Mouse (Mus musculus) hindbrain, embryonic 10.5 days (tissue): Measurements from ENCODE around the gene Cd47. TPM values are rescaled to one million over a fixed set of nuclear protein-coding genes. Genes with fewer than 3 reads are reported as not detected.
A peak's percentile ranks its signal among the peaks of the same experiment; 100 is the strongest.

Experiments used
- DNase-seq: peaks from one replicate; pipeline ENCODE4 v3.0.0-alpha.2; 2017; ENCODE audit warnings: low spot score
- H3K27ac ChIP-seq: fragments of 300-500 bp; sonication (generic); 2 replicates; pipeline ENCODE4 v1.5.1; 2016; ENCODE audit warnings: mild to moderate bottlenecking, moderate library complexity
- H3K27me3 ChIP-seq: fragments of 300-500 bp; sonication (generic); 2 replicates; pipeline ENCODE4 v1.6.1; 2016; ENCODE audit warnings: mild to moderate bottlenecking; ENCODE audit not compliant: poor library complexity, insufficient read depth, severe bottlenecking
- H3K36me3 ChIP-seq: fragments of 300-500 bp; sonication (generic); 2 replicates; pipeline ENCODE4 v1.6.1; 2016; ENCODE audit warnings: mild to moderate bottlenecking, moderate library complexity
- H3K4me1 ChIP-seq: fragments of 300-500 bp; sonication (generic); replicated peaks from 2 replicates; pipeline ENCODE4 v1.6.1; 2016; ENCODE audit warnings: mild to moderate bottlenecking
- H3K4me3 ChIP-seq: fragments of 300-500 bp; sonication (generic); 2 replicates; pipeline ENCODE4 v1.5.1; 2016; ENCODE audit warnings: mild to moderate bottlenecking, moderate library complexity
- H3K9me3 ChIP-seq: fragments of 300-500 bp; sonication (generic); 2 replicates; pipeline ENCODE4 v1.6.1; 2016; ENCODE audit warnings: mild to moderate bottlenecking, moderate library complexity
- WGBS: fragments of 180-500 bp; shearing (Covaris S2); methylation state at CpG from one replicate; pipeline ENCODE4 v1.1.7; 2016; 5-methylcytosine and 5-hydroxymethylcytosine counted together
- polyA plus RNA-seq: library from polyadenylated mRNA; unstranded; fragments of >200 nt; fragmentation: Nextera tagmentation; extraction: Ambion mirVana; gene quantifications from 2 replicates; pipeline ENCODE4 v1.2.1, GENCODE M21; 2016

Gene Cd47
- polyA plus RNA-seq, 1 experiment from 2014 or later = 44.1 TPM

DNA sequence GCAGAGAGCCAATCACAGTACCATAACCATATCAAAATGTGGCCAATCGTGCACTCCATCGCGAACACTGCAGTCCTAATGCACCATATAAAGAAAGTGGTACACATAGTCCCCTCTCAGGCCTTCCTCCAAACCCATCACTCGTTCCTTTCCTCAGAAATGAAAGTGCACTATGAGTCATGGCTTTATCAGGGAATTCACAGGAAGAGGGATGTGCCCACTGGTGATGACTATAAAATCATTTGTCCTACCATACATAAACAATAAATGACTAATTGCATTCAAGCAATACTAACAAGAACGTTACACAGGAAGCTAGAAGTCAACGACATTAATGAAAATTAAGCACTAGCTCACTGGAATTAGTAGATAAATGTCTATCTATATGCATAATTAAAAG is 121.3 kb downstream of the Cd47 start:
- Histone ChIP-seq H3K36me3 (no peaks in the 10 kb centered on the region), H3K4me3 (no peak overlapping the region), H3K27ac (no peak overlapping the region), H3K4me1 (no peaks in the 10 kb centered on the region), H3K9me3 (no peaks in the 10 kb centered on the region), H3K27me3 (no peaks in the 10 kb centered on the region)
- no peak for DNase-seq
- 91% methylated on average over 6 of the region's 6 CpGs for WGBS

DNA sequence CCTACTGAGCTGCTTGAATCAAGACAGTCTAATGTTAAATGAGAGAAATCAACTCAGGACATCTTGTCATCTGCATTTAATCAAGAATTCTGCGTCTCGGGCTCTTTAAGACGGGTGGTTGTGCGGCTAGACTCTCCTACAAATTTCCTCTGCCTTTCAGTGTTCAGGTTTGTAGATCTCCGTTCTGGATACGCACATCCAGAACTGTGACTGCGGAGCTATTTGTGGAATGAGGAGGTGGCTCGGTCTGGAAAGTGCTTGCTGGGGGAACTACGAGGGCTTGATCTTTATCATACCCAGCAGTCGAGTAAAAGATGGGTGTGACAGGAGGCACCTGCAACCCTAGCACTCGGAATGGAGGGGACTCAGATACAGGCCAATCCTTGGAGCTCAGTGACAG is 121.8 kb downstream of the Cd47 start:
- H3K9me3 ChIP-seq = no peaks in the 10 kb centered on the region
- H3K27me3 ChIP-seq = no peaks in the 10 kb centered on the region
- DNase-seq = no peak
- H3K4me1 ChIP-seq = no peaks in the 10 kb centered on the region
- WGBS = 90% methylated on average over 11 of the region's 11 CpGs
- no peak overlapping the region for H3K27ac ChIP-seq
- H3K4me3 ChIP-seq = no peak overlapping the region
- no peaks in the 10 kb centered on the region for H3K36me3 ChIP-seq

DNA sequence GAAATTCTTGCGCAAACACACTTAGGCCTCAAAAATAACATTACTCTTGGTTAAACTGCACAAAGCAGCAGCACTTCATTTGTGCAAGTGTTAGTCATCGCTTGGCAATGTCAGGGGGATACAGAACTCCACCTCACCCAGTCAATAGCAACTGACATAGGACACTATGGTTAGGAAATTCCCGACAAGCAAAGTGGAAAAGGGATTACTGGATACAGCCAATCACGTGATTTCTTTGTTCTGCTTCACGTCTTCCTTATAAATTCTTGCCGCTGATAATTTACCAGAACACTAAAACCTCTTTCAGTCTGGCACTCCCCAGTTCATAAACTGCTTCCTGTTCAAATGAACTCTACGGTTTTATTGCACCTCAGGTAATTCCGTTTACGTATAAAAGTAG is 123.4 kb downstream of the Cd47 start:
- 89% methylated on average over 9 of the region's 9 CpGs for WGBS
- Histone ChIP-seq H3K27ac (no peak overlapping the region), H3K27me3 (no peaks in the 10 kb centered on the region), H3K9me3 (no peaks in the 10 kb centered on the region), H3K36me3 (no peaks in the 10 kb centered on the region), H3K4me3 (no peak overlapping the region), H3K4me1 (no peaks in the 10 kb centered on the region)
- no peak for DNase-seq

DNA sequence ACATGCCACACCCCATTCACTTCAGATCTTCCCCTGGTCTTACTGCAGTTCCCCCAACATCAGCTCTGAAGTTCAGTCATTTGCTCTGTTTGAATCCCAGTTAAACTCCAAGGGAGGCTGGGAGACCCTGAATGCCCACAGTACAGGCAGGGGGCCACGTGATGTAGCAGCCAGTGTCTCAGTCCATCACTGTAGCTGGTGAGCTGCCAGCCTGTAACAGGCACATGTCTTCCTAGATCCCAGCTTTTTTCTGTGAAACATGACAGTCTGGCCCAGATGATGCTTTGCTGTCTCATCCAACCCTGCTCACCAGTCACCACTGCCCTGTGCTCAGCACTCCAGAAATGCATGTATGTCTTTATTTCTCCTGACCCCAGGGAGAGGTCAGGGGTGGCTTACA is 124.6 kb downstream of the Cd47 start:
- no peaks in the 10 kb centered on the region for H3K4me1 ChIP-seq
- 92% methylated on average over 1 of the region's 1 CpGs for WGBS
- no peaks in the 10 kb centered on the region for H3K9me3 ChIP-seq
- no peak overlapping the region for H3K4me3 ChIP-seq
- no peaks in the 10 kb centered on the region for H3K36me3 ChIP-seq
- H3K27ac ChIP-seq = no peak overlapping the region
- DNase-seq = no peak
- H3K27me3 ChIP-seq = no peaks in the 10 kb centered on the region

DNA sequence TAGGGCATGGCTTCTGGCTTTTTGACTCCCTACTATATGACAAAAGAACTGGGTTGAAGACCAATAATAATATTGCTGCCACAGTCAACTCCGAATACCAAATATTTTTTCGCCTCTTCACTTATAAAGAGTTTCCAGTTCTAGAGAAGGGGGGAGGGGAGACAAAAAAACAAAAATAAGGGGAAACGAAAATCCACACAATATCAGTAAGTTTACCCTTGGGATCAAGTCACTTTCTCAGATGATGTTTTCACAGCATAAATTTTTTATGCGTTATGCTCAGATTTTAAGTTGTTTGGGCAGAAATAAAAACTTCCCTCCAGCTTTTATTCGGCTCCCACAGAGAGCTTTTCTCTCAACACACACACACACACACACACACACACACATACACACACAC is 132.9 kb downstream of the Cd47 start:
- no peak overlapping the region for H3K4me3 ChIP-seq
- 78% methylated on average over 5 of the region's 5 CpGs for WGBS
- no peaks in the 10 kb centered on the region for H3K9me3 ChIP-seq
- H3K36me3 ChIP-seq = no peaks in the 10 kb centered on the region
- peaks cover 18% of the 10 kb centered on the region for H3K4me1 ChIP-seq
- no peak overlapping the region for H3K27ac ChIP-seq
- DNase-seq = no peak
- H3K27me3 ChIP-seq = no peaks in the 10 kb centered on the region

DNA sequence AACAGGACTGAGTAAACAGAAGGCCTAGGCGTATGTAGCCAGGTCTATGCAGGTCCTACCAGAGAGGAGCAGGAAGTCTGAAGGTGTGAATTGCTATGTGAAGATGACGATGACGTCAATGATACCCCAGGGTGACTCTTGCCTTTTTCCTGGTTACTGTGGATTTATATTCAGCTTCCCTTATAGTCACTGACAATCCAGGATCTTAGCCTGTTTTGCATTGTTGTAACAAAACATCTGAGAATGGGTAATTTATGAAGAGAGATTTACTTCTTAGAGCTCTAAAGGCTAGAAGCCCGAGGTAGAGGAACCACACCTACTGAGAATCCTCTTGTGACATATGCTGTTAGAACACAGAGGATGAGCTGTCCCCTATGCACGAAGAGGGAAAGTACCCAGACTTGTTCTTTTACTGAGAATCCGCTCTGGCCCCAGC is 135.7 kb downstream of the Cd47 start:
- Histone ChIP-seq H3K9me3 (no peaks in the 10 kb centered on the region), H3K27me3 (no peaks in the 10 kb centered on the region), H3K4me3 (no peak overlapping the region), H3K4me1 (peaks cover 18% of the 10 kb centered on the region), H3K36me3 (no peaks in the 10 kb centered on the region), H3K27ac (no peak overlapping the region)
- DNase-seq = no peak
- WGBS = 86% methylated on average over 6 of the region's 6 CpGs

DNA sequence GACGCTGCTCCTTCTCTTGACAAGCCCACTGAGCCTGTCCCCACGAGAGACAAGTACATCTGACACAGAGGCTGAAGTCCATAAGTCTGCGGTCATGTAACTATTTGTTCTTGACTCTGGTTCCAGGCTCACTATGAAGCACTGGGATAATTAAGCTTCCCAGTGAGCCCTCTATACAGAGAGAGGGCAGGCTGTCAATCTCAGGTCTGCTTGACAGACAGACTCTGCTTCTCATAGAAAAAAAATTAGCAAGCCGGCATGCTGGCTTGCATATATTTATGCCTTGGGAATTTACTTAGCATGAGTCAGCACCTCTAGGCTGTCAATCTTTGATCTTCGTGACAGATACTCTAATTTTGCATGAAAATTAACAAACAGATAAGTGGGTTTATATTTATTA is 136.5 kb downstream of the Cd47 start:
- Histone ChIP-seq H3K27me3 (no peaks in the 10 kb centered on the region), H3K27ac (no peak overlapping the region), H3K4me1 (peaks cover 18% of the 10 kb centered on the region), H3K9me3 (no peaks in the 10 kb centered on the region), H3K36me3 (no peaks in the 10 kb centered on the region), H3K4me3 (no peak overlapping the region)
- 46% methylated on average over 5 of the region's 5 CpGs for WGBS
- no peak for DNase-seq

DNA sequence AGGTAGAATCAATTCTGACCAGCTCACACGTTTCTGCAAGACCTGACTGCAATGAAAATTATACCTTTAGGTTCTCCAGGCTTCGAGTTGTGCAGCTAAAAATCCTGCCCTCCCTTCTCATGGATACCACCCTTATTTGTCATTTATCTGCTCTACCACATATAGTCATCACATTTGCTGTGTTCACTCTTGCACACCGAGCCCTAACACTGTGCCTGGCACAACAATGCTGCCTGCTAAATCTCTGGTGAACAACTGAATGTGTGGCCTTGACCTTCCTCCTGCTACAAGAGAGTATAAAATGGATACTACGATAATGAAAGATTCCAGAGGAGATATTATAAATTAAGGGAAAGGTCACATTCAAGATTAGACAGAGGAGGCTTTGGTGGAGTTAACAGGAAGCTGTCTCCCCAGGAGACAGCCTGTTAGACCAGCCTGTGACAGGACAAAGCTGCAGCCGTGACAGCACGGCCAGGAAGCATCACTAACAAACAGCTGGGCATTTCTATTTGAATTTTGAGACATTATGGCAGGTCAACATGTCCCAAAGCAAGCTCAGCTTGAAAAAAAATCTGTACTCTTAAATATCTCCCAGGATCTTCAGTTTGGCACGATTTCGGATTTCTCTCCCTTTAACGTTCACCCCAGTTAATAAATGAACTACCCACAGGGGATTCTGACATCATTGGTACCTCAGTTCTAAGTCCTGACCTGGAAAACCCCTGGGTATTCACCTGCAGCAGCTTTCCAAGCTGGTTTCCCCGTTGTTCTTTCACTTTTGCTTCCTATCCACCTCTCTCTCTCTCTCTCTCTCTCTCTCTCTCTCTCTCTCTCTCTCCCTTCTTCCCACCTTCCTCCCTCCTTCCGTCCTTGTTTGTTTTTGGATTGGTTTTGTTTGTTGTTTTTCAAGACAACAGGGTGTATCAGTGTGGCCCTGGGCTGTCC is 137.2 kb downstream of the Cd47 start:
- DNase-seq = no peak
- 56% methylated on average over 11 of the region's 11 CpGs for WGBS

DNA sequence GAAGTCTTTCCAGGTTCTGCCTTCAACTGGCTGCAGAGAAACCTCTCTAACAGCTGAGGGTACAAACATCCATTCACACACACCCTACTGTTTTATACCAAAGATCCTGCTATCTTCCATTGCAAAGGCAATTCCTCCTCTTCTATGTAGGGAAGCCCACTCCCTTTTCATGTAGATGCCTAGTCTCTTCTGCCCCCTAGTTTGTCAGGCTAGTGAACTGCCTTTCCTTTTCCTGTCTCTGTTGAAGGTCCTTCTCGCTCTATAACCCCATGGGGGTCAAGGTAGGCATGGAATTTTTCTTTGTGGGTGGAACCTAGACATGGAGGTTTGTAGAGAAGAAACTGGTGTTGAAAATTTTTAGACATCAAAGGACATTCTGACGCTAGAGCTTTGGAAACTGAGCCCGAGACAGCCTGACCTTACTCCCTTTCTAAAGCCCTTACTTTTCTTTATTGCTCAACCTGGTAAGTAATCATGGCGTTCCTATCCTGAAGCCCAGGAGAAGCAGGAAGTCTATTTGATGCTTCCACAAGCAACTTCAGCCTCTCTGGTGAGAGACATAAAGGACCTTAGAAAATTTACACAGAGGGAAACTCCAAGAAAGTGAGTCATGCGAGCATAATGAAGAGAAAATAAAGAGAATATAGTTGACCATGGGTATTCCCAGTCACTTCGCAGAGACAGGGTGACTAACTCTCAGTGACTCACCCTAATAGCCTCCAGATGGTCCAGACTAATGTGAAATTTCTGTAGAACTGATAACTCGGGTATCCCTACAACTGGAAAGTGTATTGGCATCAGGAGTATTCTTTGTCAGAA is 138.4 kb downstream of the Cd47 start:
- WGBS = 79% methylated on average over 7 of the region's 7 CpGs

More for the DNA sequence above, 137.2 kb downstream of the Cd47 start:
- Histone ChIP-seq H3K4me3 (no peak overlapping the region), H3K9me3 (no peaks in the 10 kb centered on the region), H3K36me3 (no peaks in the 10 kb centered on the region), H3K27ac (0 out of 2 replicates have a peak overlapping the region, but pooled peaks have one; percentile 29), H3K4me1 (peaks cover 18% of the 10 kb centered on the region), H3K27me3 (no peaks in the 10 kb centered on the region)

DNA sequence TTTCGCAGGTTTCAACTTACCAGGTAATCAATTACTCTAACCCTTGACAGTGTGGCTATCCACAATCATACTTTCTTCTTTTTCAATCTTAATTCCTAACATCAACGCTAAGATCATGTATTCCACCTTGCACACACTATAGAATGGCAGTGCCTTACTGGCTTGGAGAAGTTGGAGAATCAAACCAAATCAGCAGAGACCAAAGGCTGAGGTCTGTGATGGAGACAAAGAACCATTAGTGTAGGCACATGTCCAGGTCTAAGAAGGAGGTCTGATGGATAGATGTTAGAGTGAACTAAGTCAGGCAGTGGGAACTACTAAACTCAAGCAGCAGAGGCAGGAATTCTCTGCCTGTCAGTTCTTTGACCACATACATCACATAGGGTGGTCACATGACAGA is 139.0 kb downstream of the Cd47 start:
- 89% methylated on average over 2 of the region's 2 CpGs for WGBS
- Histone ChIP-seq H3K27ac (no peak overlapping the region), H3K36me3 (no peaks in the 10 kb centered on the region), H3K4me1 (peaks cover 18% of the 10 kb centered on the region), H3K9me3 (no peaks in the 10 kb centered on the region), H3K4me3 (no peak overlapping the region), H3K27me3 (no peaks in the 10 kb centered on the region)
- DNase-seq = no peak

More for the DNA sequence above, 138.4 kb downstream of the Cd47 start:
- no peak for DNase-seq
- Histone ChIP-seq H3K27me3 (no peaks in the 10 kb centered on the region), H3K4me1 (peaks cover 18% of the 10 kb centered on the region), H3K36me3 (no peaks in the 10 kb centered on the region), H3K27ac (no peak overlapping the region), H3K9me3 (no peaks in the 10 kb centered on the region), H3K4me3 (no peak overlapping the region)

DNA sequence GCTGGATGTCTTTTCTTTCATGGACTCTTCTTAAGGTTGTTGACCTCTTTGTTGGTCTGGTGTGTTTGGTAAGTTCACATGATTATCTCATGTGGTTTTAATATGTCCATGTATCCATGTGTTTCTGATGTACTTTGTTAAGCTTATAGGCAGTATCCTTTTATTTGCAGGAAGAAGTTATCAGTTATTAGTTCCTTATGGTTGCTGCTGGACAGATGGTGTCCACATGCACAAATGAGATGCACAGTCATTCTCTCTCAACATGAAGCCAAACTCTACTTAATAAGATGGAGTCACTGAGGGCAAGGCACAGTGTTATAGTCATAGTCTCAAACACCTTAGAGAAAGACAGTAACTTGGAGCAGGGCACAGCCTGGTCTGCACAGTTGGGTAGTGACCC is 140.1 kb downstream of the Cd47 start:
- Histone ChIP-seq H3K27me3 (no peaks in the 10 kb centered on the region), H3K27ac (no peak overlapping the region), H3K4me3 (no peak overlapping the region), H3K9me3 (no peaks in the 10 kb centered on the region), H3K36me3 (no peaks in the 10 kb centered on the region), H3K4me1 (peaks cover 18% of the 10 kb centered on the region)
- peak; percentile 7 for DNase-seq

DNA sequence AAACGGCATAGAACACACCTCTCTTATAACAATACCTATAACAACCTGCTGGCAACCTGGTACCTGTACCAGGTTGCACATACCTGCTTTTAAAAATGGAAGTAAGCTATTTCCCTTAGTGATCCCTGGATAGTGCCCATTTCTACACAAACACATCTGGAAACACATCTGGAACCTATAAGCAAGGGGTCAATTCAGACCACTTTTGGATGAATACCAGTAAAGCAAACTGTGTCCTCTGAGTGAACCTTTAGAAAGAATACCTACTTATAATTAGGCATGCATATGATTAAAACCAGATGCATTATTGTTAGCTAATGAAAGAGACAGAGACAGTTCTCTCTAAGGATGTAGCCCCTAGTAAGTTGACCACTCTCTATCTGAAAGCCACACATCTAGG is 140.7 kb downstream of the Cd47 start:
- no peak for DNase-seq
- H3K36me3 ChIP-seq = no peaks in the 10 kb centered on the region

DNA sequence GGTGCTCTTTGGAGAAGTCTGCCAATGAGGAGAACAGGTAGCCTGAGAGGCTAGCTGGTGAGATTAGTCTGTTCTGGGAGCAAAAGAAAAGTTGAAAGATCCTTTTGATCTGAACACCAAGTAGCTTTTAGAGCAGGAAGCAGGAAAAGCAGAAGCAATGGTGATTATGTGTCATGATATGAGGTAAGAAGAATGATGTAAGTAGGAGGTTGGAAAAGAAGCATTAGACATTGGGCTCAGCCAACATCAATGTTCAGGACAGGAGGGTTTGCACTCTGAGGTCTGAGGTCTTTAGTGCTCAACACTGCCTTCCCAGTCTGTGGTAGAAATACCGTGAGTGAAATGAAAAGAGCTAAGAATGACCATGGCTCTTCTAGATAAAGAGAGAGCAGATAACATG is 143.4 kb downstream of the Cd47 start:
- Histone ChIP-seq H3K27ac (no peak overlapping the region), H3K4me1 (no peaks in the 10 kb centered on the region), H3K4me3 (no peak overlapping the region), H3K36me3 (no peaks in the 10 kb centered on the region), H3K9me3 (no peaks in the 10 kb centered on the region), H3K27me3 (no peaks in the 10 kb centered on the region)
- 89% methylated on average over 1 of the region's 1 CpGs for WGBS
- DNase-seq = no peak

More for the DNA sequence above, 140.7 kb downstream of the Cd47 start:
- Histone ChIP-seq H3K9me3 (no peaks in the 10 kb centered on the region), H3K4me1 (peaks cover 18% of the 10 kb centered on the region), H3K4me3 (no peak overlapping the region), H3K27me3 (no peaks in the 10 kb centered on the region), H3K27ac (no peak overlapping the region)
- 84% methylated on average over 1 of the region's 1 CpGs for WGBS
